Mouse (Mus musculus): ENCODE data around the gene Plpp3.

Plpp3 gene

GRCm38 (mm10) chr4:105158651-105159530 is 1.7 kb downstream of the Plpp3 start:
- DNase-seq (ENCODE audit: low read depth, low spot score) = no peak

- DNase-seq (ENCODE audit: low read depth, low spot score) = no peak
These were observed 2.4 kb downstream of the Plpp3 start for GRCm38 (mm10) chr4:105159531-105159870.

- no peak for DNase-seq (ENCODE audit: low read depth, low spot score)
These were observed 3.3 kb downstream of the Plpp3 start for GRCm38 (mm10) chr4:105160470-105160869.

GRCm38 (mm10) chr4:105162014-105162413 is 4.9 kb downstream of the Plpp3 start:
- no peak for DNase-seq (ENCODE audit: low read depth, low spot score)

GRCm38 (mm10) chr4:105162676-105163075 is 5.5 kb downstream of the Plpp3 start:
- DNase-seq (ENCODE audit: low read depth, low spot score) = no peak

- no peak for DNase-seq (ENCODE audit: low read depth, low spot score)
These were observed 6.8 kb downstream of the Plpp3 start for GRCm38 (mm10) chr4:105163981-105164411.

- no peak for DNase-seq (ENCODE audit: low read depth, low spot score)
These were observed 7.8 kb downstream of the Plpp3 start for GRCm38 (mm10) chr4:105164952-105165351.

GRCm38 (mm10) chr4:105169093-105169571 is 12.0 kb downstream of the Plpp3 start:
- DNase-seq (ENCODE audit: low read depth, low spot score) = no peak

GRCm38 (mm10) chr4:105169826-105170810 is 13.0 kb downstream of the Plpp3 start:
- no peak for DNase-seq (ENCODE audit: low read depth, low spot score)

GRCm38 (mm10) chr4:105170811-105171401 is 13.8 kb downstream of the Plpp3 start:
- no peak for DNase-seq (ENCODE audit: low read depth, low spot score)

- DNase-seq (ENCODE audit: low read depth, low spot score) = no peak
These were observed 14.3 kb downstream of the Plpp3 start for GRCm38 (mm10) chr4:105171432-105171831.

GRCm38 (mm10) chr4:105174778-105175177 is 17.6 kb downstream of the Plpp3 start:
- DNase-seq (ENCODE audit: low read depth, low spot score) = no peak

- no peak for DNase-seq (ENCODE audit: low read depth, low spot score)
These were observed 18.3 kb downstream of the Plpp3 start for GRCm38 (mm10) chr4:105175255-105176035.

GRCm38 (mm10) chr4:105181014-105181658 is 24.0 kb downstream of the Plpp3 start:
- DNase-seq (ENCODE audit: low read depth, low spot score) = no peak

- no peak for DNase-seq (ENCODE audit: low read depth, low spot score)
These were observed 24.6 kb downstream of the Plpp3 start for GRCm38 (mm10) chr4:105181659-105182167.

- no peak for DNase-seq (ENCODE audit: low read depth, low spot score)
These were observed 25.1 kb downstream of the Plpp3 start for GRCm38 (mm10) chr4:105182249-105182648.

GRCm38 (mm10) chr4:105184490-105184889 is 27.3 kb downstream of the Plpp3 start:
- DNase-seq (ENCODE audit: low read depth, low spot score) = no peak

- DNase-seq (ENCODE audit: low read depth, low spot score) = no peak
These were observed 27.8 kb downstream of the Plpp3 start for GRCm38 (mm10) chr4:105184924-105185323.

- DNase-seq (ENCODE audit: low read depth, low spot score) = no peak
These were observed 29.5 kb downstream of the Plpp3 start for GRCm38 (mm10) chr4:105186654-105187053.

- DNase-seq (ENCODE audit: low read depth, low spot score) = no peak
These were observed 30.7 kb downstream of the Plpp3 start for GRCm38 (mm10) chr4:105187873-105188272.

Measured in CD4-positive, CD25-positive, alpha-beta regulatory T cell, adult 2 months (primary cell).